Mouse (Mus musculus): Measurements from ENCODE around the gene Tas2r116. TPM values are rescaled to one million over a fixed set of nuclear protein-coding genes. Genes with fewer than 3 reads are reported as not detected.

Gene Tas2r116
- not detected in 2 replicates for polyA plus RNA-seq (2015; fragmentation: Nextera tagmentation; extraction: Ambion mirVana)

- WGBS = 54% methylated on average over 1 of the region's 1 CpGs
Observed at GRCm38 (mm10) chr6:132855138-132855537, at the start of gene Tas2r116. Gene Tas2r116, plus strand, starts transcription at chr6:132855438.

GRCm38 (mm10) chr6:132846842-132847241, 8.4 kb upstream of the Tas2r116 start, which contains the start of gene Tas2r123:
Gene Tas2r123, plus strand, starts transcription at chr6:132847142.
- no peak within 1 kb of the TSS for H3K27ac ChIP-seq (replicated peaks)
- H3K4me3 ChIP-seq = no peak within 1 kb of the TSS
- no peaks in the 10 kb centered on the region for H3K36me3 ChIP-seq
- 55% methylated on average over 1 of the region's 1 CpGs for WGBS
- no peaks in the 10 kb centered on the region for H3K27me3 ChIP-seq (replicated peaks)
- no peak within 1 kb of the TSS for H3K4me2 ChIP-seq
- H3K9ac ChIP-seq = no peak within 1 kb of the TSS
- no peaks in the 10 kb centered on the region for H3K4me1 ChIP-seq
- no peaks in the 10 kb centered on the region for H3K9me3 ChIP-seq
- ATAC-seq (ENCODE audit: extremely low read depth, insufficient number of reproducible peaks, low FRiP score, low TSS enrichment) = no peak

More at GRCm38 (mm10) chr6:132855138-132855537, at the start of gene Tas2r116:
- H3K27me3 ChIP-seq (replicated peaks) = no peaks in the 10 kb centered on the region
- H3K4me1 ChIP-seq = no peaks in the 10 kb centered on the region
- H3K9ac ChIP-seq = no peak within 1 kb of the TSS
- no peak within 1 kb of the TSS for H3K27ac ChIP-seq (replicated peaks)
- H3K9me3 ChIP-seq = no peaks in the 10 kb centered on the region
- H3K4me3 ChIP-seq = no peak within 1 kb of the TSS
- ATAC-seq (ENCODE audit: extremely low read depth, insufficient number of reproducible peaks, low FRiP score, low TSS enrichment) = no peak
- no peaks in the 10 kb centered on the region for H3K36me3 ChIP-seq
- H3K4me2 ChIP-seq = no peak within 1 kb of the TSS

- Histone ChIP-seq H3K9ac (no peak within 1 kb of the TSS), H3K27me3 (replicated peaks) (no peaks in the 10 kb centered on the region), H3K36me3 (no peaks in the 10 kb centered on the region), H3K4me1 (no peaks in the 10 kb centered on the region), H3K9me3 (no peaks in the 10 kb centered on the region), H3K4me3 (no peak within 1 kb of the TSS), H3K27ac (replicated peaks) (no peak within 1 kb of the TSS), H3K4me2 (no peak within 1 kb of the TSS)
- no peak for ATAC-seq (ENCODE audit: extremely low read depth, insufficient number of reproducible peaks, low FRiP score, low TSS enrichment)
Observed at GRCm38 (mm10) chr6:132867708-132868107, 12.5 kb downstream of the Tas2r116 start, which contains the start of gene Tas2r110. Gene Tas2r110, plus strand, starts transcription at chr6:132868008.

- Histone ChIP-seq H3K4me3 (no peak within 1 kb of the TSS), H3K36me3 (no peaks in the 10 kb centered on the region), H3K9ac (no peak within 1 kb of the TSS), H3K4me2 (no peak within 1 kb of the TSS), H3K9me3 (no peaks in the 10 kb centered on the region), H3K27ac (replicated peaks) (no peak within 1 kb of the TSS), H3K4me1 (no peaks in the 10 kb centered on the region), H3K27me3 (replicated peaks) (no peaks in the 10 kb centered on the region)
- ATAC-seq (ENCODE audit: extremely low read depth, insufficient number of reproducible peaks, low FRiP score, low TSS enrichment) = no peak
- WGBS = 65% methylated on average over 1 of the region's 1 CpGs
Observed at GRCm38 (mm10) chr6:132892711-132893110, 37.5 kb downstream of the Tas2r116 start, which contains the start of gene Tas2r113. Gene Tas2r113, plus strand, starts transcription at chr6:132893011.

Other genes starting within 250 kb of the Tas2r116 start
- gene A630073D07Rik, start 203.9 kb upstream of the Tas2r116 start, polyA plus RNA-seq (2015; fragmentation: Nextera tagmentation; extraction: Ambion mirVana) = not detected in 2 replicates
- gene Tas2r120, start 198.5 kb upstream of the Tas2r116 start, polyA plus RNA-seq (2015; fragmentation: Nextera tagmentation; extraction: Ambion mirVana) = not detected in 2 replicates
- gene Tas2r121, start 154.4 kb upstream of the Tas2r116 start, polyA plus RNA-seq (2015; fragmentation: Nextera tagmentation; extraction: Ambion mirVana) = not detected in 2 replicates
- not detected in 2 replicates for gene Tas2r122, start 143.5 kb upstream of the Tas2r116 start, polyA plus RNA-seq (2015; fragmentation: Nextera tagmentation; extraction: Ambion mirVana)
- not detected in 2 replicates for gene Tas2r115, start 117.4 kb upstream of the Tas2r116 start, polyA plus RNA-seq (2015; fragmentation: Nextera tagmentation; extraction: Ambion mirVana)
- not detected in 2 replicates for gene Tas2r124, start 100.7 kb upstream of the Tas2r116 start, polyA plus RNA-seq (2015; fragmentation: Nextera tagmentation; extraction: Ambion mirVana)
- gene Tas2r102, start 93.3 kb upstream of the Tas2r116 start, polyA plus RNA-seq (2015; fragmentation: Nextera tagmentation; extraction: Ambion mirVana) = not detected in 2 replicates
- not detected in 2 replicates for gene Tas2r136, start 77.3 kb upstream of the Tas2r116 start, polyA plus RNA-seq (2015; fragmentation: Nextera tagmentation; extraction: Ambion mirVana)
- not detected in 2 replicates for gene Tas2r117, start 52.6 kb upstream of the Tas2r116 start, polyA plus RNA-seq (2015; fragmentation: Nextera tagmentation; extraction: Ambion mirVana)
- not detected in 2 replicates for gene Tas2r123, start 8.3 kb upstream of the Tas2r116 start, polyA plus RNA-seq (2015; fragmentation: Nextera tagmentation; extraction: Ambion mirVana)
- gene Tas2r110, start 12.6 kb downstream of the Tas2r116 start, polyA plus RNA-seq (2015; fragmentation: Nextera tagmentation; extraction: Ambion mirVana) = not detected in 2 replicates
- not detected in 2 replicates for gene Tas2r113, start 37.6 kb downstream of the Tas2r116 start, polyA plus RNA-seq (2015; fragmentation: Nextera tagmentation; extraction: Ambion mirVana)
- gene Tas2r125, start 54.2 kb downstream of the Tas2r116 start, polyA plus RNA-seq (2015; fragmentation: Nextera tagmentation; extraction: Ambion mirVana) = not detected in 2 replicates
- not detected in 2 replicates for gene Tas2r129, start 95.7 kb downstream of the Tas2r116 start, polyA plus RNA-seq (2015; fragmentation: Nextera tagmentation; extraction: Ambion mirVana)
- gene Tas2r131, start 102.5 kb downstream of the Tas2r116 start, polyA plus RNA-seq (2015; fragmentation: Nextera tagmentation; extraction: Ambion mirVana) = not detected in 2 replicates
- gene Tas2r109, start 125.5 kb downstream of the Tas2r116 start, polyA plus RNA-seq (2015; fragmentation: Nextera tagmentation; extraction: Ambion mirVana) = not detected in 2 replicates
- gene Tas2r103, start 181.7 kb downstream of the Tas2r116 start, polyA plus RNA-seq (2015; fragmentation: Nextera tagmentation; extraction: Ambion mirVana) = not detected in 2 replicates
- gene Tas2r140, start 200.4 kb downstream of the Tas2r116 start, polyA plus RNA-seq (2015; fragmentation: Nextera tagmentation; extraction: Ambion mirVana) = not detected in 2 replicates
- gene Smim10l1, start 249.5 kb downstream of the Tas2r116 start, polyA plus RNA-seq (2015; fragmentation: Nextera tagmentation; extraction: Ambion mirVana) = 63.7 and 69.6 TPM in 2 replicates